Mouse (Mus musculus) neural tube, embryonic 12.5 days (tissue): ENCODE measurements at regions not wholly inside any gene's neighbourhood (a gene's known extent, or its start where the extent isn't known, plus 50 kb on each side); places are given as distances from the start of the nearest gene placed in this dataset.

ENCODE experiments used
- ATAC-seq: fragments of 200-750 bp; cut with Nextera tagmentation; 2 replicates; pipeline ENCODE4 v1.8.0; 2017; ENCODE audit warnings: low read depth, mild to moderate bottlenecking, moderate TSS enrichment, moderate library complexity; ENCODE audit not compliant: low FRiP score
- H3K27ac ChIP-seq: fragments of 300-500 bp; sonication (generic); 2 replicates; pipeline ENCODE4 v1.5.1; 2016
- H3K27me3 ChIP-seq: fragments of 300-500 bp; sonication (generic); replicated peaks from 2 replicates; pipeline ENCODE4 v1.6.1; 2016; ENCODE audit warnings: mild to moderate bottlenecking
- H3K36me3 ChIP-seq: fragments of 300-500 bp; sonication (generic); 2 replicates; pipeline ENCODE4 v1.6.1; 2016; ENCODE audit warnings: mild to moderate bottlenecking
- H3K4me1 ChIP-seq: fragments of 300-500 bp; sonication (generic); 2 replicates; pipeline ENCODE4 v1.6.1; 2016
- H3K4me2 ChIP-seq: fragments of 300-500 bp; sonication (generic); replicated peaks from 2 replicates; pipeline ENCODE4 v1.6.1; 2016; ENCODE audit warnings: mild to moderate bottlenecking
- H3K4me3 ChIP-seq: fragments of 300-500 bp; sonication (generic); 2 replicates; pipeline ENCODE4 v1.5.1; 2016
- H3K9ac ChIP-seq: fragments of 300-500 bp; sonication (generic); 2 replicates; pipeline ENCODE4 v1.6.1; 2016; ENCODE audit warnings: mild to moderate bottlenecking
- H3K9me3 ChIP-seq: fragments of 300-500 bp; sonication (generic); 2 replicates; pipeline ENCODE4 v1.6.1; 2016; ENCODE audit warnings: mild to moderate bottlenecking
- WGBS: fragments of 180-500 bp; shearing (Covaris S2); methylation state at CpG from one replicate; pipeline ENCODE4 v1.1.7; 2016; 5-methylcytosine and 5-hydroxymethylcytosine counted together

DNA sequence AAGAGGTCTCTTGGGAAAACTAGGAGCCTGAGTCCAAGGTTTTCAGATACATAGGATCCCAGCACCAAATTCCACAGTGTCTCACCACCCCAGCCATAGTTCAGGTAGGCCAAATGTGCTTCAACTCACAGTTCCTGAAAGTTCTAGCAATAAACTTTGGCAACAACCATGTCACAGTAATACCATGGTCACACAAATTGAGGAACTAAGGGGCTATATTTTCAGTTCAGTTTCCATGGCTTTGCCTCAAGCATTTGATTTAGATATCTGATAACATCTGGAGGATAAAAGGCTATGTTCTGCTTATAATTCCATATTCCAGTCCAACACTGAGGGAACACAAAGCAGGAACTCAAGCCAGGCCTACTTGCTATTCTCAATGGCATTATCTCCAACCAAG is 256.2 kb upstream of the Erbb4 start:
- Histone ChIP-seq H3K9ac (no peak overlapping the region), H3K9me3 (no peaks in the 10 kb centered on the region), H3K27me3 (no peaks in the 10 kb centered on the region), H3K36me3 (no peaks in the 10 kb centered on the region), H3K27ac (no peak overlapping the region), H3K4me1 (no peaks in the 10 kb centered on the region), H3K4me2 (no peak overlapping the region), H3K4me3 (no peak overlapping the region)
- ATAC-seq = no peak

DNA sequence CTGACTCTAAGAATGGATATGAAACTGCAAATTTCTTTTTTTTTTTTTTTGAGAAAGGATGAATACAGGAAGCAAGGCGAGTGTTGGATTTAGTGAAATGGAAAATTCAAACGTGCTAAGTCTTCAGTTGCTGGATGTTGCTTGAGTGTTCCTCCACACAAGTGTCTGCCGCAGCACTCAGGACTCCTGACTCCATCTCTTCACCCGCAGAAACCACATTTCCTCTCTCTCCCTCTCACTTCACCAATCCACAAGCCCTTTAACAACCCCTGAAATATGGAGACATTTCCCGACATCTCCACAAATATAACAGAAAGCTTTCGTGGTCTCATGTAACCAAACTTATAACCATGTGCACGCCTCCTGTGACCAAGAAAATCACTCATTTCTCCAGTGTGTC is 249.7 kb upstream of the Erbb4 start:
- no peak for ATAC-seq
- Histone ChIP-seq H3K27me3 (no peaks in the 10 kb centered on the region), H3K9ac (no peak overlapping the region), H3K9me3 (no peaks in the 10 kb centered on the region), H3K36me3 (no peaks in the 10 kb centered on the region), H3K27ac (no peak overlapping the region), H3K4me1 (no peaks in the 10 kb centered on the region), H3K4me3 (no peak overlapping the region), H3K4me2 (no peak overlapping the region)
- WGBS = 87% methylated on average over 7 of the region's 7 CpGs

DNA sequence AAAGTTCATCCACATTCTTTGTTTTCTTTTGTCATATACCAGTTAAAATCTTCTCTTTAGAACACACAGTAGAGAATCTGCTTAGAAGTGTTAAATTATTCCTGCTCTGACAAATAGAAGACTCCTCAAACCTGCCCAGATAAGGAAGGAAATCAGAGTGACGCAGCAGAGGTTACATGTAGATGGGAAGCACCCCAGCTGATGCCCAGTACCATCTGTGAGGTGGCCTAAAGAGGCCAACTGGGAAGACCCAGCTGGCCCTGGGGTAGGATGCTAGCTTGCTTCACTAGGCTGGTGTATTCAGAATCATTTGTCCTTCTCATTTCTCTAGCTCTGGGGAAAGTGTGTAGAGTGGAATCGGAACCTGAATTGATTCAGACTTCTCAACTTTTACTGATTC is 242.6 kb upstream of the Erbb4 start:
- 94% methylated on average over 2 of the region's 2 CpGs for WGBS
- no peak overlapping the region for H3K4me2 ChIP-seq
- no peak for ATAC-seq
- H3K9me3 ChIP-seq = no peaks in the 10 kb centered on the region
- no peaks in the 10 kb centered on the region for H3K36me3 ChIP-seq
- no peaks in the 10 kb centered on the region for H3K4me1 ChIP-seq
- no peaks in the 10 kb centered on the region for H3K27me3 ChIP-seq
- H3K9ac ChIP-seq = no peak overlapping the region
- H3K27ac ChIP-seq = no peak overlapping the region
- H3K4me3 ChIP-seq = no peak overlapping the region

DNA sequence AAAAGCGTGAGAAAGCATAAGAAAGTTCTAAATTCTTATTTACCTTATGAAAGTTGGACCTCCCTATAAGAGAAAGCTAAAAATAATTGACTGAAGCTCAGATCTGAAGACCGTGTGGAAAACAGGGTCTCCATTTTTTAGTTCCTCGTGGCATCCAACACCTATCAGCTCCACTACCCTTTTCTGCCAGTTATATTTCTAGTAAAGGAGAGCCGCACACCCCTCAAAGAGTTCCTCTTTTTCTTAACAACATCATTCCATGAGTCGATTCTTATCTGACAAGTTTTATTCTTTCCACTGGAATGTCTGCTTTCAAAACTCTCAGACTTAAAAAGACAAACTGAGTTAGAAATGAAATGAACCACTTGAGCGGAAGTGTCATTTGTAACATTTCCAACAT is 242.0 kb upstream of the Erbb4 start:
- Histone ChIP-seq H3K9ac (no peak overlapping the region), H3K27ac (no peak overlapping the region), H3K4me1 (no peaks in the 10 kb centered on the region), H3K9me3 (no peaks in the 10 kb centered on the region), H3K36me3 (no peaks in the 10 kb centered on the region), H3K4me2 (no peak overlapping the region), H3K27me3 (no peaks in the 10 kb centered on the region), H3K4me3 (no peak overlapping the region)
- no peak for ATAC-seq
- 91% methylated on average over 6 of the region's 6 CpGs for WGBS

DNA sequence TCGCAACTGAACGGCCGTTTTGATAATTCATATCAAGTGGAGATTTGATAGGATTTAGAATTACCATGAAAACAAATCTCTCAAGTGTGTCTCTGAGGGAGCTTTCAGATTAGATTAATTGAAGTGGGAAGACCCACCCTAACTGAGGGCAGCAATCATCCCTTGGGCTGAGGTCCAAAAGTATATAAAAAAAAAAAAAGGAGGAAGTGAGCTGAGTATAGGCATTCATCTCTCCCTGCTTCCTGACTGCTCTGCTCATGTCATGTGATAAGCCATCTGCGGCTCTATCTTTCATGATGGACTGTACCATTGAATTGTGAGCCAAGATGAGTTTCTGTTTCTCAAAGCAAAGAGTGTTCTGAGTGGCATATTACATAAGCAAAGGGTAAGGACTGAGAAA is 234.2 kb upstream of the Erbb4 start:
- ATAC-seq = no peak
- H3K4me1 ChIP-seq = no peaks in the 10 kb centered on the region
- no peak overlapping the region for H3K27ac ChIP-seq
- H3K27me3 ChIP-seq = no peaks in the 10 kb centered on the region
- no peaks in the 10 kb centered on the region for H3K36me3 ChIP-seq
- H3K9ac ChIP-seq = no peak overlapping the region
- WGBS = 89% methylated on average over 4 of the region's 4 CpGs
- no peak overlapping the region for H3K4me2 ChIP-seq
- no peak overlapping the region for H3K4me3 ChIP-seq
- H3K9me3 ChIP-seq = no peaks in the 10 kb centered on the region

DNA sequence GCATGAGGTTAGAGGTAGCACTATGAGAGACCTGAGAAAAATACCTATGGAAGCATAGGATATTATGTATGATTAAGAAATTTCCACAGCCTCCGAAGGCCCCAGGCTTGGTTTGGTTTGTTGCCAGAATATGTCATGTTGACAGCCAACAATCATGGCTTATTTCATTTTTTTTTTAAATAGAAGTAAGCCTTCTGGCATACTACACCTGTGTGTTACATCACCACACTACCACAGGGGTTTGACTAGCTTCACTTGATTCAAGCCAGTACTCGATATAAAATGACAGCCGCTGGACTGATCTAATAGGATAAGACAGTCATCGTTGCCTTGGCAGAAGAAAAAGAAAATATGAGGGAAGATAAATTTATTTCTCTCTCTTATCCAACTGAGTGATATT is 232.6 kb upstream of the Erbb4 start:
- 93% methylated on average over 4 of the region's 4 CpGs for WGBS

DNA sequence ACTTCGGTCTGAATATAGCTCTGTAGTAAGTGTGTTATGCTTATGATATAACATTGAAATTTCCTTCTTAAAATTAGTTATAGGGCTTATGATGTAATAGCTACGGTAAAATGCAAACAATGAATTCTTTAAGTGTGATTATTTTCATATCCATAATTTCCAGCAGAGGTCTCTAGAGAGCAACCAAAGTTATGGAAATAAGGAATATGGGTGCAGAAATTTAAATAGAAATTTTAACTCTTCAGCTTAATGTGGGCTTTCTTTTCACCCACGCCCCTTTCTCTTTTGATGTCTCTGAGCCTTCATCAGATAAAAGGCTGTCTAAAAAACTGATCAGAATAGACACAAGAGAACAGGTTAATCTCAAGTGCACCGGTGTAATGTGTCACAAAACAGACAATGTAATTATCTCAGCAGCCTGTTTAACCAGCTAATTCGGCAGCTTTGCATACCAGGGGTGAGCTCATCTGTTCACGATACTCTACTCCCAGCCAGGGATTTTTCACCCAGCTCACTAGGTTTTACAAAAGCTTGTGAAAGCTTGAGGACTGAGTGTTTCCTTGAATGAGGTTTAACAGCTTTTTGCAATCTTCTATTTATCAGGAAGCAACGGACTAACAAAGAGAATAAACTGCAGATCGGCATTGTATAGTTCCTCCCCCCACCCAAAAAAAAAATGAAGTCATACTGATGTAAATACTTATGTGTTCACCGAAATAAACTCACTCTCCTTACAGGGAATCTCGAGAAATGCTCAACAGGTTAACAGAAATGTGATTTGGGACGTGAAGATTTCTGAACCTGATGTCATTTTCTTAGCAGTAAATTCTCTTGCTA is 223.8 kb upstream of the Erbb4 start:
- Histone ChIP-seq H3K27me3 (no peaks in the 10 kb centered on the region), H3K4me3 (no peak overlapping the region), H3K4me1 (no peaks in the 10 kb centered on the region), H3K36me3 (no peaks in the 10 kb centered on the region), H3K27ac (no peak overlapping the region), H3K4me2 (no peak overlapping the region), H3K9me3 (no peaks in the 10 kb centered on the region), H3K9ac (no peak overlapping the region)
- no peak for ATAC-seq
- 66% methylated on average over 11 of the region's 11 CpGs for WGBS

More for the DNA sequence above, 232.6 kb upstream of the Erbb4 start:
- H3K4me3 ChIP-seq = no peak overlapping the region
- H3K27ac ChIP-seq = no peak overlapping the region
- no peak overlapping the region for H3K9ac ChIP-seq
- ATAC-seq = no peak
- no peaks in the 10 kb centered on the region for H3K36me3 ChIP-seq
- no peaks in the 10 kb centered on the region for H3K27me3 ChIP-seq
- H3K4me1 ChIP-seq = no peaks in the 10 kb centered on the region
- H3K9me3 ChIP-seq = no peaks in the 10 kb centered on the region
- no peak overlapping the region for H3K4me2 ChIP-seq

DNA sequence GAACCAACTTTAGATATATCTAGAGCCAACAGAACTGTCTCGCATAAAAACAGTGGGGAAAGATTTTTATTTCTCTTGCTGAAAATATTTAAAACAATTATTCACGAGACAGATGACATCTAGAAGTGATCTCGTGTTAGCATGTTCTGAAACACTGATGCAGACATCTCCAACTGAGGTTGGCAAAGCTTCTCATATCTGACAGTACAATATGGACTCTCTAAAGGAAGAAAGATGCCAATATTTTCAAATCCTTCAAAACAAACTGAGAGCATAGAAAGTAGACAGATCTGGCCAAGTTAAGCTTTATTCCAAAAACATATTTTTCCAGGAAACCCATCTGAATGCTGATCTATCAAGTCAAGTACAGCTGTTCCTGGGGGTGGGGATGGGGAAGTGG is 221.5 kb upstream of the Erbb4 start:
- no peaks in the 10 kb centered on the region for H3K4me1 ChIP-seq
- no peaks in the 10 kb centered on the region for H3K27me3 ChIP-seq
- no peak overlapping the region for H3K4me3 ChIP-seq
- no peak for ATAC-seq
- no peaks in the 10 kb centered on the region for H3K9me3 ChIP-seq
- H3K27ac ChIP-seq = no peak overlapping the region
- no peaks in the 10 kb centered on the region for H3K36me3 ChIP-seq
- H3K9ac ChIP-seq = no peak overlapping the region
- H3K4me2 ChIP-seq = no peak overlapping the region
- WGBS = 78% methylated on average over 3 of the region's 3 CpGs

DNA sequence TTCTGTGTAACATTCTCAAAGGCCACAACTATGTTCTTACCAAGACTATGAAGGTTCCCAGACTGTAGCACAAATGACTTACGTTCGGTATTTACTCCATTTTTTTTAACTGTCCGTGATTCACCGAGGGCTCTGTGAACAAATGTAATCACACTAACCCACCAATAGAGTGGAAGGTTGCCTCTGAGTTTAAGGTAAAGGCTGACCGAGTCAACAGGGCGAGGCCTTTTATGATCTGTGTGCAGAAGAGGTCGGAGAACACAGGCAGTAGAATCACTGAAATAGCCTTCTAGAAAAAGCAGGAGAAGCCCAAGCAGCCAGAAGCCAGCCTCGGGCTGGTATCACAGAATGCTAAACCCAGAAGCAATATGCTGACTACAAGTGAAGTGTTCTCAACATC is 218.9 kb upstream of the Erbb4 start:
- Histone ChIP-seq H3K9me3 (no peaks in the 10 kb centered on the region), H3K36me3 (no peaks in the 10 kb centered on the region), H3K4me2 (no peak overlapping the region), H3K27ac (no peak overlapping the region), H3K4me1 (no peaks in the 10 kb centered on the region), H3K9ac (no peak overlapping the region), H3K4me3 (no peak overlapping the region), H3K27me3 (no peaks in the 10 kb centered on the region)
- ATAC-seq = no peak
- 86% methylated on average over 8 of the region's 8 CpGs for WGBS

DNA sequence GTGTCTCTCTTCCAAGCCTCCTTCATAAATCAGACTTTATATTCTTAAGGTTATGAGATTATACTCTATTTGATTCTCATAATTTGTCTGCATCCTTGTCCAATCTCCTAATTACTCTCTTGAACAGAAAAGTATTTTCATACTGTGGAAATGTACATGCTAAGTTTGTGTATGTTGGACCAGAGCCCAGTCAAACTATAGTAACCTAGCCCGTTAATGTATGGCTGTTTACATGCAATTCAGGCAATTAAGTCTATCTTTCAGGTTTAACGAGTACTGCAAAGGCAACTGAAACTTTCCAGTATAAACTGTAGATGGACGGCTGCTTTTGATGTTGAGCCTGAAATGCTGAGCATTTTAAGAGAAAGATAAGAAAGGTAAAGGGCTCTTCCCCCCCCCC is 211.7 kb upstream of the Erbb4 start:
- 88% methylated on average over 3 of the region's 3 CpGs for WGBS
- H3K4me3 ChIP-seq = no peak overlapping the region
- no peaks in the 10 kb centered on the region for H3K9me3 ChIP-seq

DNA sequence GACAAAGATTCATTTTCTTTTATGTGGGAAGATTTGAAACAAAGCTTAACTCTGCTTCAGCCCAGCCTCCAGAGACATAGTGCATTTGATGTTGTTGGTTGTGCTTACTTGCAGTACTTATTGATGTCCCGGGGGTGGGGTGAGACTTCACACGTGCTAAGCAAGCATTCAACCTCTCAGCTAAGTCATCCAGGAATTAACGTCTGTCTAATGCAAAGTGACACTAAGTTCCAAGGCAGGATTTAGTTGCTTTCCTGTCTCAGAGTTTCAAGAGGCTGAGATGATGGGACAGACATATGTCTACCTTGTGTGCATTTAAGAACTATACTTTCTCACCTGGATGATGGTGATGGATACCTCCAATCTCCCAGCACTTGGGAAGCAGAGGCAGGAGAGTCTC is 189.0 kb upstream of the Erbb4 start:
- Histone ChIP-seq H3K4me1 (no peaks in the 10 kb centered on the region), H3K36me3 (no peaks in the 10 kb centered on the region), H3K27ac (no peak overlapping the region), H3K27me3 (no peaks in the 10 kb centered on the region), H3K9ac (no peak overlapping the region), H3K4me2 (no peak overlapping the region), H3K4me3 (no peak overlapping the region), H3K9me3 (no peaks in the 10 kb centered on the region)
- 88% methylated on average over 3 of the region's 3 CpGs for WGBS
- ATAC-seq = no peak

More for the DNA sequence above, 211.7 kb upstream of the Erbb4 start:
- Histone ChIP-seq H3K4me1 (no peaks in the 10 kb centered on the region), H3K9ac (no peak overlapping the region), H3K36me3 (no peaks in the 10 kb centered on the region), H3K4me2 (no peak overlapping the region), H3K27ac (no peak overlapping the region), H3K27me3 (no peaks in the 10 kb centered on the region)
- no peak for ATAC-seq

DNA sequence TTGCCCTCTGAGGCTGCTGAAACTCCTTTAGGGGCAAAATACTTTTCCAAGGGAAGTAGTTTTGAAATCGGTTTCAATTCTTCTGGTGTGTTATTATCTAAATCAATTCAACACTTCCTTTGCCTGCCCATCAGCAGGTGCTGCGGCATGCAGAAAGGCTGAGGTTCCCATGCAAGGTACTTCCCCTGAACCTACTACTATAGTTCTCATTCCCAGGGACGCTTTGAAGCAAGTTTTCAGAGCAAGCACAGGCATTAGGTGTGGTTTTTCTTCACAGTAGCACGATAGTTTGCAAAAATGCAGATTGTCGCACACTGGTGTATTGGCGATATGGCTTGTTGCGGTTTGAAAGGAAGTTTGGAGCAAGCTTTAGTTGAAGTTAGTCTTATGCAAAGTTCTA is 183.5 kb upstream of the Erbb4 start:
- ATAC-seq = no peak
- WGBS = 88% methylated on average over 7 of the region's 7 CpGs
- Histone ChIP-seq H3K4me3 (no peak overlapping the region), H3K9me3 (no peaks in the 10 kb centered on the region), H3K27ac (no peak overlapping the region), H3K9ac (no peak overlapping the region), H3K4me1 (no peaks in the 10 kb centered on the region), H3K36me3 (no peaks in the 10 kb centered on the region), H3K4me2 (no peak overlapping the region), H3K27me3 (no peaks in the 10 kb centered on the region)

DNA sequence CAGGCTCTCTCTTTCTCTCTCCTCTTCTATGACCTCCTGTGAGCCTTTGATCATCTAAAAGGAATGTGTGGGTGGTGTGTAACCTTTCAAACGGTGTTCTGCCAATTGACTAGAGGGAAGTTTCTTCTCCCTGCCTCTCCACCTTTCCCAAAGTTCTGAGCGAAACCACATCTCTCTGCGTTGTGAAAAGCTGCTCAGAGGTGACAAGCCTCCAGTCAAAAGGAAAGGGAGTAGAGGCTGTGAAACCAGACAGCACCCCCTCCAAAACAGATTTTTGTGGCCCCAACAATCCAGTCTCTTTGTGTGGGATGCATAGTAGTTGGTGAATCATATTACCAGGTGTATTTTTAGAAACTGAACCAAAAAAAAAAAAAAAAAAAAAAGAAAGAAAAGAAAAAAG is 178.5 kb upstream of the Erbb4 start:
- Histone ChIP-seq H3K4me1 (no peaks in the 10 kb centered on the region), H3K9me3 (no peaks in the 10 kb centered on the region), H3K27ac (no peak overlapping the region), H3K36me3 (no peaks in the 10 kb centered on the region), H3K4me3 (no peak overlapping the region), H3K9ac (no peak overlapping the region), H3K4me2 (no peak overlapping the region), H3K27me3 (no peaks in the 10 kb centered on the region)
- WGBS = 46% methylated on average over 3 of the region's 3 CpGs
- no peak for ATAC-seq
